Mouse (Mus musculus): Measurements from ENCODE around the gene Prdm2. TPM values are rescaled to one million over a fixed set of nuclear protein-coding genes. Genes with fewer than 3 reads are reported as not detected.

Prdm2 gene
- polyA plus RNA-seq, 1 experiment from 2014 or later: 17.8 TPM

DNA sequence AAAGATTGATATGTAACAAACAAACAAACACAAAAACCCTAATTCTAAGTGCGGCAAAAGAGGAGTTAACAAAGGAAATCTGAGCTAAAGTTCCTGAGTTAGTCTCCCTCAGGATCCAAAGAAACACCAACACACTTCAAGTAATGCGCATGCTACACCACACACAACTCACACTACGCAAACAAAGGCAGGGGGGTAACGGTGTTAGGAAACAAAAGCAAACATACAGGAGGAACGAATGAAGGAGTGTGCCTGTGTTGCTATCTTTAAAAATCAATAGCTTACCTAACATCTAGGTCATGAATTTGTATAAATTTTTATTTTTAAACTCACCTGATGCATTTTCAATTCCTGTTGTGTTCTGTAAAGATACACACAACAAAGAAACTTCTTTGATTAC lies 18.5 kb downstream of the Prdm2 start:
- no peak overlapping the region for H3K4me3 ChIP-seq (ENCODE audit: low read depth, low read length)
- WGBS: 73% methylated on average over 5 of the region's 5 CpGs

DNA sequence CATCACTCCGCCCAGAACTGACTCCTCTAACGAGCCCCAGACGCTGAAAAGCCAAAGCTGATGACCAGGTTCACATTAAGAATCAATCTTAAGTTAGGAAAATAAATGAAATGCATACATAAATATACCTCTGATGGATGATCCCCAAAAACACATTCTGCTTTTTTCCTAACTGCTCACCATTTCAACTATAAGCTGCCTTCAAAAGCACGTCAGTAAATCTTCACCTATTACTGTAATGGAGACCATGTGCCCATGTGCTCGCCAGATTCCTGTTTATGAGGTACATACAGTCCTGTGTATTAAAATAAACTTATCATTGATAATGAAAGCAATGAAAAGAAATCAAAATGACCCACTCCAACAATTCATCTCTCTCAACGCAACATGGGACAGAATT lies 19.6 kb downstream of the Prdm2 start:
- Histone ChIP-seq H3K9me3 (ENCODE audit: control insufficient read depth, low read length) (no peaks in the 10 kb centered on the region), H3K27me3 (ENCODE audit: control insufficient read depth, insufficient read depth, low read length) (no peaks in the 10 kb centered on the region), H3K4me3 (ENCODE audit: low read depth, low read length) (no peak overlapping the region), H3K27ac (ENCODE audit: low read depth, low read length) (no peak overlapping the region), H3K4me1 (ENCODE audit: control insufficient read depth, insufficient read depth, low read length) (no peaks in the 10 kb centered on the region), H3K36me3 (ENCODE audit: control insufficient read depth, insufficient read depth, low read length) (no peaks in the 10 kb centered on the region), H3K4me2 (ENCODE audit: low read depth, low read length) (no peak overlapping the region), H3K9ac (replicated peaks; ENCODE audit: low read depth, low read length) (no peak overlapping the region)
- no peak for ATAC-seq (ENCODE audit: low read depth)
- WGBS: 80% methylated on average over 6 of the region's 6 CpGs

More for the DNA sequence above, 18.5 kb downstream of the Prdm2 start:
- no peak overlapping the region for H3K4me2 ChIP-seq (ENCODE audit: low read depth, low read length)
- no peak overlapping the region for H3K9ac ChIP-seq (replicated peaks; ENCODE audit: low read depth, low read length)
- H3K36me3 ChIP-seq (ENCODE audit: control insufficient read depth, insufficient read depth, low read length): no peaks in the 10 kb centered on the region
- H3K4me1 ChIP-seq (ENCODE audit: control insufficient read depth, insufficient read depth, low read length): no peaks in the 10 kb centered on the region
- ATAC-seq (ENCODE audit: low read depth): no peak
- no peaks in the 10 kb centered on the region for H3K9me3 ChIP-seq (ENCODE audit: control insufficient read depth, low read length)
- no peak overlapping the region for H3K27ac ChIP-seq (ENCODE audit: low read depth, low read length)
- H3K27me3 ChIP-seq (ENCODE audit: control insufficient read depth, insufficient read depth, low read length): no peaks in the 10 kb centered on the region

DNA sequence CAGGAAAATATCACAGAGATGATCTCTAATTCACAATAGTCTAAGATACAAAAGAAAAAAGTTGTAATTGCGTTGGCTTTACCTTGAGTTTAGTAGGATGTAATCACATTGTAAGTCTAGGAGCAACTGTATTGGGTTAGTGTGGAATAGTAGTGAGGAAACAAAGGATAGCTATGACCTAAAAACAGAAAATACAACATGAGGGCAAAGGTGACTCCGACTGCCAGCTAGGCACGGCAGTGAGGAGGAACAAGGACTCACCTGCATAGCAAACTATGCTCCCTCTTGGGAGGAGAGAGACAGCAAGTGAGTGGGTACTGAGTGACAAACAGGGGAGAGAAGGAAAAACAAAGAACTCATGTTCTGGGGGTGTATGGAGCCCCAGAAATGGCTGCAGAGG lies 21.0 kb downstream of the Prdm2 start:
- WGBS: 88% methylated on average over 3 of the region's 3 CpGs
- ATAC-seq (ENCODE audit: low read depth): no peak

DNA sequence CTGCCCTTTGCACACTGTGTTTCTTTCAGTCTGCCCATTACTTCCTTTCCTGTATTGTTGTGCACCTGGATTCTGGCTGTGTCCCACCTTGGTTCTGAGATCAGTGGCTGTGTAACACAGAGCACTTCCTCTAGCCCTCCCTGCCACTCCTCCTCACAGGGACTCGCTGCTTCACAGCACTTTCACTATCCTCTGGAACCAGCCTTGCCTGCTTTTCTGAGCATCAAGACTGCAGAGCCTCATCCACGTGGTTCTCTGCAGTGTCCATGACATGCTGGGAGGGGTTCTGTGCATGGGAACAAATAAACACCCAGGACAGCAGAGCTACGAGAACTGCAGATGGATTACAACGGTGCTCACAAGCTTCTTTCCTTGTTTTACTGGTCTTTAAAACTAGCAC lies 22.1 kb downstream of the Prdm2 start:
- Histone ChIP-seq H3K4me3 (ENCODE audit: low read depth, low read length) (no peak overlapping the region), H3K9ac (replicated peaks; ENCODE audit: low read depth, low read length) (no peak overlapping the region), H3K9me3 (ENCODE audit: control insufficient read depth, low read length) (no peaks in the 10 kb centered on the region), H3K4me2 (ENCODE audit: low read depth, low read length) (no peak overlapping the region), H3K27ac (ENCODE audit: low read depth, low read length) (no peak overlapping the region), H3K27me3 (ENCODE audit: control insufficient read depth, insufficient read depth, low read length) (no peaks in the 10 kb centered on the region), H3K36me3 (ENCODE audit: control insufficient read depth, insufficient read depth, low read length) (no peaks in the 10 kb centered on the region), H3K4me1 (ENCODE audit: control insufficient read depth, insufficient read depth, low read length) (no peaks in the 10 kb centered on the region)
- no peak for ATAC-seq (ENCODE audit: low read depth)
- WGBS: 59% methylated on average over 4 of the region's 4 CpGs

More for the DNA sequence above, 21.0 kb downstream of the Prdm2 start:
- Histone ChIP-seq H3K27me3 (ENCODE audit: control insufficient read depth, insufficient read depth, low read length) (no peaks in the 10 kb centered on the region), H3K36me3 (ENCODE audit: control insufficient read depth, insufficient read depth, low read length) (no peaks in the 10 kb centered on the region), H3K4me2 (ENCODE audit: low read depth, low read length) (no peak overlapping the region), H3K9me3 (ENCODE audit: control insufficient read depth, low read length) (no peaks in the 10 kb centered on the region), H3K4me1 (ENCODE audit: control insufficient read depth, insufficient read depth, low read length) (no peaks in the 10 kb centered on the region), H3K9ac (replicated peaks; ENCODE audit: low read depth, low read length) (no peak overlapping the region), H3K4me3 (ENCODE audit: low read depth, low read length) (no peak overlapping the region), H3K27ac (ENCODE audit: low read depth, low read length) (no peak overlapping the region)

DNA sequence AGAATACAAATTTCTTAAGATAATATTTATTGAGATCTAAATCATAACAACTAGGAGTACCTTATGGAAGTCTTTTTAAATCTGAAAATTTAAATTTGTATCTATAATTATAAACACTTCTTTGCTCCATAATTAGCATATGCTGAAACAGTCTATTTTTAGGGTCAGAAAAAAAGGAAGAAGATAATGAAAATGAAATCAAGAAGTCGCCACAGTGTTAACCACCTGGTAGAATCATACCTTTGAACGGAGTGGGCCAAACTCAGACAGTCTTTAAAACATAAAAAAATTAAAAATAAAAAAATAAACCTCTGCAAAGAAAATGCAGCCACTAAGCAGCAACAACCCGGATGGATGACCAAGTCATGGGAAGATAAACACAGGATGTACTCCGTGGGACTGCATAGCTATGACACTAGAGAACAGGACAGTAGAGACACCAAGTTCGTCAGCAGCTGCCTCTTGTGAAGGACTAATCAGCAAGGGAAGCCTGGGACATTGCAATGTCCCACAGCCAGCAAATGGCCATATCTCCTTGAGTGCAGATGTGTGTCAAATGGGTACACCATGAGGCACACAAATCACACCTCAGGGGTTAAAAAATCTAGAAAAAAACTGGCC lies 24.1 kb downstream of the Prdm2 start:
- no peak overlapping the region for H3K4me2 ChIP-seq (ENCODE audit: low read depth, low read length)
- H3K4me1 ChIP-seq (ENCODE audit: control insufficient read depth, insufficient read depth, low read length): no peaks in the 10 kb centered on the region
- no peak overlapping the region for H3K4me3 ChIP-seq (ENCODE audit: low read depth, low read length)
- 83% methylated on average over 5 of the region's 5 CpGs for WGBS
- H3K9me3 ChIP-seq (ENCODE audit: control insufficient read depth, low read length): no peaks in the 10 kb centered on the region
- H3K9ac ChIP-seq (replicated peaks; ENCODE audit: low read depth, low read length): no peak overlapping the region
- H3K27ac ChIP-seq (ENCODE audit: low read depth, low read length): no peak overlapping the region
- no peak for ATAC-seq (ENCODE audit: low read depth)
- no peaks in the 10 kb centered on the region for H3K36me3 ChIP-seq (ENCODE audit: control insufficient read depth, insufficient read depth, low read length)
- no peaks in the 10 kb centered on the region for H3K27me3 ChIP-seq (ENCODE audit: control insufficient read depth, insufficient read depth, low read length)

DNA sequence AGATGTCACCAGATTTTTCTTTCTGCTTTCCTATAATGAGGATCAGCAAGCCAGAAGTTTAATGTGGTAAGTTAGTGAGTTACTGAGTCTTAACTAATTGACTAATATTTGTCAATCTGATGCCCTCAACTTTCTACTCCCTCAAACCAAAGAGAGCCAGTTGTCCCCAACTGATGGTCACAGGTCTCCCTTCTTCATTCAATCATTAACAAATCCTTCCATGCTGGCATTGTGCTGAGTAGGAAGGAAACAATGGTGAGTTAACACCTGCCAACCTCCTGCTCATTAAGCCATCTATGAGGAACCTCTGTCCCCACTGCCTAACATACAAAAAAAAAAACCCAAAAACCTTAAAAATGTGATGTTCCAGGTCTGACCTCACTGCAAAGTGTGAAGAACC lies 26.7 kb downstream of the Prdm2 start:
- ATAC-seq (ENCODE audit: low read depth): no peak
- no peak overlapping the region for H3K4me2 ChIP-seq (ENCODE audit: low read depth, low read length)
- H3K27ac ChIP-seq (ENCODE audit: low read depth, low read length): no peak overlapping the region
- no peak overlapping the region for H3K4me3 ChIP-seq (ENCODE audit: low read depth, low read length)
- H3K4me1 ChIP-seq (ENCODE audit: control insufficient read depth, insufficient read depth, low read length): no peaks in the 10 kb centered on the region
- H3K36me3 ChIP-seq (ENCODE audit: control insufficient read depth, insufficient read depth, low read length): no peaks in the 10 kb centered on the region
- no peak overlapping the region for H3K9ac ChIP-seq (replicated peaks; ENCODE audit: low read depth, low read length)
- no peaks in the 10 kb centered on the region for H3K27me3 ChIP-seq (ENCODE audit: control insufficient read depth, insufficient read depth, low read length)
- H3K9me3 ChIP-seq (ENCODE audit: control insufficient read depth, low read length): no peaks in the 10 kb centered on the region

DNA sequence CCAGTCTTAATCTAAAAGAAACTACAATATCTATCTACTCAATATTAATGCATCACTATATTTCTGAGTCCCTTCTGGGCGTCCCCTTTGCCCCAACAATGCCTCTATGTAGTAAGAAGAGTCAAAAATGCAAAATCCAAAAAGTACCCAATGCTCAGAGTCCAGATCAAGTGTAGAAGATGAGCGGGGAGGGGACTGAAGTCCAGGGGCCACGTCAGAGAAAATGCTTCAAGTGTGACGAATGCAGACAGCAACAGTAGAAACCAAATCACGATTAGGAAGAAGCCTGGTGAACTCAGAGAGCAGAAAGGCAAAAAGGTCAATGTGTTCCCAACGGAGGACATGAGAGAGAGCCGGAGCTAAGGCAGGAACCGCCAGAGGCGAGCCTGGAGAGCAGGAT lies 27.3 kb downstream of the Prdm2 start:
- no peak for ATAC-seq (ENCODE audit: low read depth)
- H3K27ac ChIP-seq (ENCODE audit: low read depth, low read length): no peak overlapping the region
- no peaks in the 10 kb centered on the region for H3K36me3 ChIP-seq (ENCODE audit: control insufficient read depth, insufficient read depth, low read length)
- no peak overlapping the region for H3K4me3 ChIP-seq (ENCODE audit: low read depth, low read length)
- H3K4me2 ChIP-seq (ENCODE audit: low read depth, low read length): no peak overlapping the region
- H3K27me3 ChIP-seq (ENCODE audit: control insufficient read depth, insufficient read depth, low read length): no peaks in the 10 kb centered on the region
- WGBS: 83% methylated on average over 9 of the region's 9 CpGs
- H3K9ac ChIP-seq (replicated peaks; ENCODE audit: low read depth, low read length): no peak overlapping the region
- no peaks in the 10 kb centered on the region for H3K9me3 ChIP-seq (ENCODE audit: control insufficient read depth, low read length)
- no peaks in the 10 kb centered on the region for H3K4me1 ChIP-seq (ENCODE audit: control insufficient read depth, insufficient read depth, low read length)

DNA sequence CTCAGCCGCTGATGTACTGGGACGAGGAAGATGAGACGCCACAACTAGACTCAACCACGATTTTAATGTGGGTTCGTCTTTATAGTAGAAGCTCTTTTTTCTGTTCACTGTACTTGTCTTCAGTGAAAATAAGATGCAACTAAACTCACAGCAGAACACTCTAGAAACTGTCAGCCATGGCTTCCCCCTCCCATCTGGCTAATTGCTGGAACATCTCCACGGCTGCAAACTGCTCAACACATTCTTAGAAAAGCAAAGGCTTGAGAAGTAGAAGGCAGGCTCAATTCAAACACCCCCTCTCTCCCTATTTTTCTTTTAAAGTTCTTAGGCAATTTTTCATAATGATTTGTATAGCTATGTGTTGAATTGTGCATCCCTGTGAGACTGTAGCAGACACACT lies 29.7 kb downstream of the Prdm2 start:
- WGBS: 93% methylated on average over 6 of the region's 6 CpGs
- Histone ChIP-seq H3K36me3 (ENCODE audit: control insufficient read depth, insufficient read depth, low read length) (no peaks in the 10 kb centered on the region), H3K4me3 (ENCODE audit: low read depth, low read length) (no peak overlapping the region), H3K27ac (ENCODE audit: low read depth, low read length) (no peak overlapping the region), H3K27me3 (ENCODE audit: control insufficient read depth, insufficient read depth, low read length) (no peaks in the 10 kb centered on the region), H3K4me1 (ENCODE audit: control insufficient read depth, insufficient read depth, low read length) (no peaks in the 10 kb centered on the region), H3K9me3 (ENCODE audit: control insufficient read depth, low read length) (no peaks in the 10 kb centered on the region), H3K4me2 (ENCODE audit: low read depth, low read length) (no peak overlapping the region), H3K9ac (replicated peaks; ENCODE audit: low read depth, low read length) (no peak overlapping the region)
- ATAC-seq (ENCODE audit: low read depth): no peak

DNA sequence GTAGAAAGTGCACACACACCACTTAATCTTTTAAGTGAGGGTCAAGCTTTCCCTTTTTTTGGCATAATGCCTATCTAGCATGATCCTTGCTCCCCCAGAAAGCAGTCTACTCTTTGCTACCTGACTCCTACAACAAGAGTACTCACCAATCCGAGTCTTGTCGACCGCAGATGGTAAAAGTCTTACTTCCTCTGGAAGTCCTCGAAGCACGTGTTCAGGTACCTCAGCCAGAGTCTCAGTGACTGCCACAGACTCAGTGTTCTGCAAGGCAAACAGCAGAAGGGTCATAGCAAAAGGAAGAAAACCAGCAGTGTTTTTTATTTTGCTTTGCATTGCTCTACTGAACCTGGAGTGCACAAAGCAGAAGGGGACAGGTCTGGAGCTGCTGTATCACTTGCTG lies 32.1 kb downstream of the Prdm2 start:
- no peak overlapping the region for H3K27ac ChIP-seq (ENCODE audit: low read depth, low read length)
- no peak overlapping the region for H3K4me2 ChIP-seq (ENCODE audit: low read depth, low read length)
- H3K9ac ChIP-seq (replicated peaks; ENCODE audit: low read depth, low read length): no peak overlapping the region
- WGBS: 92% methylated on average over 5 of the region's 5 CpGs
- H3K36me3 ChIP-seq (ENCODE audit: control insufficient read depth, insufficient read depth, low read length): no peaks in the 10 kb centered on the region
- no peaks in the 10 kb centered on the region for H3K9me3 ChIP-seq (ENCODE audit: control insufficient read depth, low read length)
- no peak overlapping the region for H3K4me3 ChIP-seq (ENCODE audit: low read depth, low read length)
- ATAC-seq (ENCODE audit: low read depth): no peak
- no peaks in the 10 kb centered on the region for H3K4me1 ChIP-seq (ENCODE audit: control insufficient read depth, insufficient read depth, low read length)
- H3K27me3 ChIP-seq (ENCODE audit: control insufficient read depth, insufficient read depth, low read length): no peaks in the 10 kb centered on the region
